ENCODE assay signal across 8 mouse cellular contexts in genomic region chr1:178527185-178527546, GRCm38 (mm10). TPM values are rescaled to one million over a fixed set of nuclear protein-coding genes. Genes with fewer than 3 reads are reported as not detected.
DNase-seq lines count a peak whose midpoint lies in the region; ATAC-seq and TF ChIP-seq lines count a peak whose summit lies in the region.

No protein-coding gene starts in this region.

- peak overlapping the region; percentile 92 for H3K9ac ChIP-seq in embryonic facial prominence, embryonic 13.5 days
- peak overlapping the region; percentile 76 for H3K9ac ChIP-seq in kidney, embryonic 14.5 days (ENCODE audit: low read depth, low read length)
- no peak overlapping the region for H3K9ac ChIP-seq in limb, embryonic 14.5 days (ENCODE audit: low read depth, low read length, severe bottlenecking)
- H3K9ac ChIP-seq in midbrain, embryonic 16.5 days (ENCODE audit: low read depth, low read length): peak overlapping the region; percentile 86

- WGBS in embryonic facial prominence, embryonic 13.5 days: under 1% methylated on average over 21 of the region's 21 CpGs
- WGBS in kidney, embryonic 14.5 days: under 1% methylated on average over 21 of the region's 21 CpGs
- under 1% methylated on average over 21 of the region's 21 CpGs for WGBS in limb, embryonic 14.5 days
- 0% methylated on average over 21 of the region's 21 CpGs for WGBS in midbrain, embryonic 16.5 days
- WGBS in spleen, adult 2 months: under 1% methylated on average over 21 of the region's 21 CpGs

- TF ChIP-seq POLR2A in limb, embryonic 14.5 days (IDR thresholded peaks at IDR 0.05; ENCODE audit: borderline replicate concordance, extremely low read depth, insufficient read depth, insufficient read length): no peak
- TF ChIP-seq POLR2A in spleen, adult 2 months (IDR thresholded peaks at IDR 0.05; ENCODE audit: low read depth, low read length): no peak

- H3K27ac ChIP-seq in embryonic facial prominence, embryonic 13.5 days: peak overlapping the region; percentile 95
- H3K27ac ChIP-seq in kidney, embryonic 14.5 days (ENCODE audit: low read depth, low read length): no peak overlapping the region
- H3K27ac ChIP-seq in limb, embryonic 14.5 days (replicated peaks; ENCODE audit: low read depth, low read length): no peak overlapping the region
- peak overlapping the region; percentile 90 for H3K27ac ChIP-seq in midbrain, embryonic 16.5 days (ENCODE audit: low read length)
- H3K27ac ChIP-seq in spleen, adult 2 months (ENCODE audit: insufficient read depth, low read length): no peak overlapping the region

- peak; percentile 66; the same call in 1 of the 2 replicates for TF ChIP-seq CTCF in spleen, adult 2 months (IDR thresholded peaks at IDR 0.05; ENCODE audit: extremely low read depth, insufficient read depth, insufficient read length, insufficient replicate concordance)

- H3K27me3 ChIP-seq in embryonic facial prominence, embryonic 13.5 days: no peaks in the 10 kb centered on the region
- 0 out of 2 replicates have a peak, but pooled peaks cover 4% of the 10 kb centered on the region for H3K27me3 ChIP-seq in kidney, embryonic 14.5 days (ENCODE audit: control insufficient read depth, insufficient read depth, low read length)
- H3K27me3 ChIP-seq in limb, embryonic 14.5 days (ENCODE audit: control insufficient read depth, insufficient read depth, low read length): no peaks in the 10 kb centered on the region
- H3K27me3 ChIP-seq in midbrain, embryonic 16.5 days (ENCODE audit: control insufficient read depth, insufficient read depth, low read depth, low read length): no peaks in the 10 kb centered on the region
- H3K27me3 ChIP-seq in spleen, adult 2 months (ENCODE audit: control insufficient read depth, insufficient read depth, low read length): peaks cover 21% of the 10 kb centered on the region

- H3K36me3 ChIP-seq in embryonic facial prominence, embryonic 13.5 days: no peaks in the 10 kb centered on the region
- H3K36me3 ChIP-seq in kidney, embryonic 14.5 days (ENCODE audit: control insufficient read depth, insufficient read depth, low read length): no peaks in the 10 kb centered on the region
- H3K36me3 ChIP-seq in limb, embryonic 14.5 days (ENCODE audit: control insufficient read depth, insufficient read depth, low read length): no peaks in the 10 kb centered on the region
- H3K36me3 ChIP-seq in midbrain, embryonic 16.5 days (ENCODE audit: control insufficient read depth, insufficient read depth, low read length): no peaks in the 10 kb centered on the region
- no peaks in the 10 kb centered on the region for H3K36me3 ChIP-seq in spleen, adult 2 months (ENCODE audit: control insufficient read depth, insufficient read depth, low read length)

- DNase-seq in A20 (ENCODE audit: low read depth, low spot score): peak; percentile 73
- peak; percentile 74 for DNase-seq in adrenal gland, postnatal 25 days
- peak; percentile 19 to 46 for DNase-seq in heart, adult 9 months (ENCODE audit: low spot score in 2 of 2)
- DNase-seq in limb, embryonic 14.5 days (ENCODE audit: low spot score): peak; percentile 86
- DNase-seq in spleen, adult 2 months (ENCODE audit: low read depth in 1 of 2, low spot score in 2 of 2): peak; percentile 23 to 44

- H3K4me1 ChIP-seq in embryonic facial prominence, embryonic 13.5 days: peaks cover 28% of the 10 kb centered on the region
- H3K4me1 ChIP-seq in kidney, embryonic 14.5 days (ENCODE audit: control insufficient read depth, insufficient read depth, low read length): 0 out of 2 replicates have a peak, but pooled peaks cover 5% of the 10 kb centered on the region
- peaks cover 26% of the 10 kb centered on the region for H3K4me1 ChIP-seq in limb, embryonic 14.5 days (ENCODE audit: control insufficient read depth, insufficient read depth, low read length)
- peaks cover 7% of the 10 kb centered on the region; the same call in 1 of the 2 replicates for H3K4me1 ChIP-seq in midbrain, embryonic 16.5 days (ENCODE audit: control insufficient read depth, insufficient read depth, low read length)
- H3K4me1 ChIP-seq in spleen, adult 2 months (ENCODE audit: control insufficient read depth, insufficient read depth, insufficient read length): peaks cover 15% of the 10 kb centered on the region

- no peak for ATAC-seq in embryonic facial prominence, embryonic 13.5 days (ENCODE audit: insufficient number of reproducible peaks, insufficient read depth, low FRiP score, low TSS enrichment, low read depth)
- ATAC-seq in kidney, embryonic 14.5 days (ENCODE audit: low FRiP score, low TSS enrichment): peak; percentile 11
- peak; percentile 9; the same call in 1 of the 2 replicates for ATAC-seq in limb, embryonic 14.5 days (ENCODE audit: low FRiP score, low read depth)
- ATAC-seq in midbrain, embryonic 16.5 days: peak; percentile 41

- H3K4me3 ChIP-seq in embryonic facial prominence, embryonic 13.5 days: peak overlapping the region; percentile 87
- H3K4me3 ChIP-seq in kidney, embryonic 14.5 days (ENCODE audit: low read length): peak overlapping the region; percentile 58
- peak overlapping the region; percentile 68 for H3K4me3 ChIP-seq in limb, embryonic 14.5 days (replicated peaks; ENCODE audit: low read length)
- peak overlapping the region; percentile 70 for H3K4me3 ChIP-seq in midbrain, embryonic 16.5 days (ENCODE audit: low read depth, low read length)
- H3K4me3 ChIP-seq in spleen, adult 2 months (ENCODE audit: extremely low read depth, insufficient read depth, insufficient read length): peak overlapping the region; percentile 47; the same call in 1 of the 2 replicates

- H3K9me3 ChIP-seq in embryonic facial prominence, embryonic 13.5 days: no peaks in the 10 kb centered on the region
- no peaks in the 10 kb centered on the region for H3K9me3 ChIP-seq in kidney, embryonic 14.5 days (ENCODE audit: control insufficient read depth, low read length)
- no peaks in the 10 kb centered on the region for H3K9me3 ChIP-seq in limb, embryonic 14.5 days (ENCODE audit: control insufficient read depth, low read length)
- H3K9me3 ChIP-seq in midbrain, embryonic 16.5 days (replicated peaks; ENCODE audit: control insufficient read depth, low read length, poor library complexity, severe bottlenecking): no peaks in the 10 kb centered on the region

- H3K4me2 ChIP-seq in embryonic facial prominence, embryonic 13.5 days: peak overlapping the region; percentile 98
- peak overlapping the region; percentile 100 for H3K4me2 ChIP-seq in kidney, embryonic 14.5 days (replicated peaks; ENCODE audit: low read depth, low read length)
- peak overlapping the region; percentile 100 for H3K4me2 ChIP-seq in limb, embryonic 14.5 days (replicated peaks; ENCODE audit: low read depth, low read length, severe bottlenecking)
- H3K4me2 ChIP-seq in midbrain, embryonic 16.5 days (ENCODE audit: low read length): peak overlapping the region; percentile 99

RNA-seq across cellular contexts. Expression of gene Kif26b, which starts 1.8 kb away (rescaled TPM):
- total RNA-seq in adrenal gland, postnatal 25 days (2021): 2.6 TPM in 2 replicates
- 26.0 and 28.6 TPM in 2 replicates for polyA plus RNA-seq in embryonic facial prominence, embryonic 13.5 days (2015; fragmentation: Nextera tagmentation; extraction: Ambion mirVana)
- polyA plus RNA-seq in kidney, embryonic 14.5 days (2014; fragmentation: Nextera tagmentation; extraction: Ambion mirVana): 14.8 and 22.9 TPM in 2 replicates
- 8.8 and 11.0 TPM in 2 replicates for polyA plus RNA-seq in limb, embryonic 14.5 days (2012; rRNA removed)
- 8.7 and 11.2 TPM in 2 replicates for polyA plus RNA-seq in limb, embryonic 14.5 days (2014; fragmentation: Nextera tagmentation; extraction: Ambion mirVana)
- 7.8 and 8.1 TPM in 2 replicates for polyA plus RNA-seq in midbrain, embryonic 16.5 days (2015; fragmentation: Nextera tagmentation; extraction: Ambion mirVana)
- 0.02 and 0.04 TPM in 2 replicates for polyA plus RNA-seq in spleen, adult 2 months (2012; rRNA removed)

Comparison
In these comparisons a context has a peak if more than half of its experiments do, and no peak if none do; other contexts are left out.
1. DNase-seq: peak in every context shown above with its lines; median percentile 86 in limb, embryonic 14.5 days; 74 in adrenal gland, postnatal 25 days; 73 in A20; 34 in spleen, adult 2 months; 32 in heart, adult 9 months.
2. H3K27ac ChIP-seq: peak in embryonic facial prominence, embryonic 13.5 days (single experiment) and midbrain, embryonic 16.5 days (single experiment); none in kidney, embryonic 14.5 days (single experiment), limb, embryonic 14.5 days (single experiment) and spleen, adult 2 months (single experiment).
3. Peak in every context shown above with its lines, with median percentiles within 50 percentile points of each other: H3K4me2 ChIP-seq and H3K4me3 ChIP-seq.